Mouse (Mus musculus): ENCODE data around the gene AI661453.

Gene AI661453

DNA sequence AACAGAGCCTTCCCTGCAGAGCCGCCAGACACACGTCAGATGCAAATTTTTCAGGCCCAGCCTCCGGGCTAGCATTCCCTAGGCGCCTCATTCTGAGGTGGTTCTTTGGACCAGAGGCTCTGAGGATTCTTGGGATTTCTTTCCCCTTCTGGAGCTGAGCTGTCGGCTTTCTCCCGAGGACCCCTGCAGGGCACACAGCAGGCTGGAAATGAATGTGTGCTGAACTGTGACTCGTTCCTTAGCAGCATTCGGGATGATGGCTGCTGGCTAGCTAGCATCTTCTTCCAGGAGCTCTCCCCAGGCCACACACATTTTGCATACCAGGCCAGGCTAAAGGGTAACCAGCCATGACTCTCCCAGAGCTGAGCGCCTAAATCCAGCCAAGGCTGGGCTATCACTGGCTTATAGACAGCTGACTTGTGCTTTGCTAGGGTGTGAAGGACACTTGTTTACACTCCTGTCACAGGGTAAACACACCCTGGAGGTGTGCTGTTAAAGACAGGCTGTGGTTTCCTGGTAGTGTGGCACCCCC, 4.0 kb downstream of the AI661453 start:
- no peak for DNase-seq (ENCODE audit: low spot score in 2 of 2)

DNA sequence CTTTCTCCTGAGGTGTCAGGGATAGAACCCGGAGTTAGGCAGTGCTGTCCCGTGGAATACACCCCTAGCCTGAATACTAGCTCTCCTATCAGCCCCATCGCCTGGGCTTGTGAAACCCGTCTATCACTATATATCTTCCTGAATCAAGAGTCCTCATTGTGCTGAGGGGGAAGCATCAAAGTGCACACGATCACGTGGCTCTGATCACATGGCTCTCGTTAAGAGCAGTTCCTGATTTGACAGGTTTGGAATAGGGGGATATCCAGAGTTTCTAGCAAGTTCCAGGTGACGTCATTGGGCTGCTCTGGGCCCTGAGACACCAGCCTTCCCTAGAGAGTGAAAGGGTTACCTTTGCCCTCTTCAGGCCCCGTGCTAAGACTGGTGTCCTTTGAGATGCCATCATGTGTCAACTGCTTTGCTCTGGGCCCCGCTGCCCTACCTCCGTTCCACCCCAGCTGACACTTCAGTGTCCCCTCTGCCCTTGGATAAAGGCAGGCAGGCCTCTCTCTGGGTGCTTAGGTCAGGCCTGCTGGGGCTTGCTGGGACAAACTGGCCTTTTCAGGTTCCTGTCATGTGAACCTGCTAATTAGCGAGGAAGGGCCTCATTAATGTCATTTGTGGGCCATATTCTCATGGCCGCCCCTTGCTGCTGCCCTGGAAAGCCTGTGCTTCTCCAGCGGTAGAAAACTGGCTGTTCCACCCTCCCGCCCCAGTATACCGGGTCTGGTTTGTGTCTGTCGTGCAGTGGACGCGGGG, 5.1 kb downstream of the AI661453 start:
- no peak for DNase-seq (ENCODE audit: low spot score in 2 of 2)

DNA sequence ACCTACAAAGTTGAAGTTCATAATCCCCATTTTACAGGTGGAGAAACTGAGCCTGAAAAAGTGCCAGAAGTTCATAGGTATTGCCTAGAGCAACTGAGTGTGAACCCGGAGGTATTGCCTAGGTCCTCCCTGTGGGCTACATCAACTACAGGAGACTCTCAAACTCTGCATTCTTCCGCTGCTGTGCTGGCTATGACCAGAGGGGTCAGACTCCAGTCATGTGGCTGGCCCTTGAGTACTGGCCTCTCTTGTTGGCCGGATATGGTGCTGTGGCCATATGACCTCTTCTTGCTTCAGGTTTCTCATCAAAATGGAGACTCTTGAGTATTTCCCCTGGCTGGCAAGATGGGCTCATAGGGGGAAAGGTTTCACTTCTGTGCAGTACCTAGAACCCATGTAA, 5.9 kb downstream of the AI661453 start:
- DNase-seq (ENCODE audit: low spot score in 2 of 2): no peak

- DNase-seq (ENCODE audit: low spot score in 2 of 2): no peak
Measured at GRCm38 (mm10) chr17:47444113-47444512, 7.7 kb downstream of the AI661453 start.

- DNase-seq (ENCODE audit: low spot score in 2 of 2): no peak
Measured at GRCm38 (mm10) chr17:47445518-47445917, 9.1 kb downstream of the AI661453 start.

- no peak for DNase-seq (ENCODE audit: low spot score in 2 of 2)
Measured at GRCm38 (mm10) chr17:47446025-47446424, 9.6 kb downstream of the AI661453 start.

DNA sequence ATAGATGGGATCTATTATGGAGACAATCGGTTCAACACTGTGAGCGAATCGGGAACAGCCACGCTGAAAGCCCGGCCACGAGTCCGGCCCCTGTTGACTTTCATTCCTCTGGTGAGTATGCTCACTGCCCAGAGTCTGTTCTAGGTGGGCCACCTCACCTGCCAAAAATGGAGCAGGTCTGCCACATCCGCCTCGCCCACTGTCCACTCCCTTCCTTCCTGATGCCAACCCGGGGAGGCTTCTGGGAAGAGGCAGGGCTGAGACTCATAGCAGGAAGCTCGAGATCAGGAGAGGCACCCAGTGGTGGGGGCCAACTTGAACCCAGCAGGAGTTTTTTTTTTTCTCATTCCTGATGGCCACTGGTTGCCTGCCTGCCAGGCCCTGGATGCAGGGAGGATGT, 10.1 kb downstream of the AI661453 start:
- DNase-seq (ENCODE audit: low spot score in 2 of 2): no peak

- DNase-seq (ENCODE audit: low spot score in 2 of 2): no peak
Measured at GRCm38 (mm10) chr17:47448523-47449372, 12.3 kb downstream of the AI661453 start.

GRCm38 (mm10) chr17:47449432-47449831, 13.0 kb downstream of the AI661453 start:
- no peak for DNase-seq (ENCODE audit: low spot score in 2 of 2)

- no peak for DNase-seq (ENCODE audit: low spot score in 2 of 2)
Measured at GRCm38 (mm10) chr17:47450239-47450638, 13.8 kb downstream of the AI661453 start.

- no peak for DNase-seq (ENCODE audit: low spot score in 2 of 2)
Measured at GRCm38 (mm10) chr17:47450880-47451565, 14.6 kb downstream of the AI661453 start.

DNA sequence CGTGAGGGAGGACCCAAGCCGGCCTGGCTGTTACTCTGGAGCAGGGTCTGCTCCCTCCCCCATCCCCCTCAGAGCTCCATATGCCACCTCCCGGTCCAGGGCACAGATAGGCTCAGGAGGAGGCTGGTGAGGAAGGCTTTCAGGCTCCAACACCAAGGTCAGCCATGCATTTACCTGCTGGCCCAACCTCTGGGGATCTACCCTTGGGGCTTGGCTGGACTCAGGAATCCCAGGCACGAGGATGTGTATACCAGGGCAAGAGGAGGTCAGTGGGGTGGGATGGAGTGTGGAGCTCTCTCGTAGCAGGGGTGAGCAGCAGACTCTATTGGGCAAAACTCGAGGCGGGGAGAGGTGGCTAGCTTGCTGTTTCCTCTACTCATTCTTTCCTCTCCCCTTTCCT, 16.5 kb downstream of the AI661453 start:
- DNase-seq (ENCODE audit: low spot score in 2 of 2): no peak

GRCm38 (mm10) chr17:47454675-47455074, 18.3 kb downstream of the AI661453 start:
- no peak for DNase-seq (ENCODE audit: low spot score in 2 of 2)

GRCm38 (mm10) chr17:47458310-47458709, 21.9 kb downstream of the AI661453 start:
- DNase-seq (ENCODE audit: low spot score in 2 of 2): no peak

GRCm38 (mm10) chr17:47458936-47459335, 22.5 kb downstream of the AI661453 start:
- no peak for DNase-seq (ENCODE audit: low spot score in 2 of 2)

GRCm38 (mm10) chr17:47459341-47459919, 23.0 kb downstream of the AI661453 start:
- DNase-seq (ENCODE audit: low spot score in 2 of 2): no peak

- DNase-seq (ENCODE audit: low spot score in 2 of 2): no peak
Measured at GRCm38 (mm10) chr17:47461688-47462087, 25.3 kb downstream of the AI661453 start.

- DNase-seq (ENCODE audit: low spot score in 2 of 2): no peak
Measured at GRCm38 (mm10) chr17:47462209-47462608, 25.8 kb downstream of the AI661453 start.

DNA sequence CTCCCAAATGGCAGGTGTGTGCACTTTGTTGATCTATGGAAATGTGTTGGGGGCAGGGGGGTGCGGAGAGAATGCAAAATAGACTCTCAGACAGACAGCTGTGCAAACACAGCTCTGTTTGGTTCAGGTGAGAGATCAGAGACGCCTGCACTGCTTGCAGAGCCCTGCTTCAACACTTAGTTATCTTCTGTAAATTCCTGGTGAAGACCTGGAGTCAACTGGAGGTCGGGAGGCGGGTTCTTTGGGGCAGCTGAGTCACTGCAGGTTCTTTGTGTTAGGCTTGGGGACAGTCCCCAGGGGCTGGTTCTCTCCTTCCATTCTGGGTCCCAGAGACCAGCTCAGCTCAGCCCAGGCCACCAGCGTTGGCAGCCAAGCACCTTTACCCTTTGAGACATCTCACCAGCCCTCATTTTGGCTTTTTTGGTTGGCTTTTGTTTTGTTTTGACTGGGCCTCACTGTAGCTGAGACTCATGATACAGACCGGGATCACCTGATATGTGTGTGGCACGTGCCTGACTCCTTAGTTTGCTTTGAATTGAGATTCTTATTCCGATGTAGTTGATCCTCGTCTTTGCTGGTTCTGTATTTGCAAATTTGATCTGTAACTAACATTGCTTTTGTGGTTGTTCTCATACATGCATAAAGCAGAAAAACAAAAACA, 26.4 kb downstream of the AI661453 start:
- no peak for DNase-seq (ENCODE audit: low spot score in 2 of 2)

DNA sequence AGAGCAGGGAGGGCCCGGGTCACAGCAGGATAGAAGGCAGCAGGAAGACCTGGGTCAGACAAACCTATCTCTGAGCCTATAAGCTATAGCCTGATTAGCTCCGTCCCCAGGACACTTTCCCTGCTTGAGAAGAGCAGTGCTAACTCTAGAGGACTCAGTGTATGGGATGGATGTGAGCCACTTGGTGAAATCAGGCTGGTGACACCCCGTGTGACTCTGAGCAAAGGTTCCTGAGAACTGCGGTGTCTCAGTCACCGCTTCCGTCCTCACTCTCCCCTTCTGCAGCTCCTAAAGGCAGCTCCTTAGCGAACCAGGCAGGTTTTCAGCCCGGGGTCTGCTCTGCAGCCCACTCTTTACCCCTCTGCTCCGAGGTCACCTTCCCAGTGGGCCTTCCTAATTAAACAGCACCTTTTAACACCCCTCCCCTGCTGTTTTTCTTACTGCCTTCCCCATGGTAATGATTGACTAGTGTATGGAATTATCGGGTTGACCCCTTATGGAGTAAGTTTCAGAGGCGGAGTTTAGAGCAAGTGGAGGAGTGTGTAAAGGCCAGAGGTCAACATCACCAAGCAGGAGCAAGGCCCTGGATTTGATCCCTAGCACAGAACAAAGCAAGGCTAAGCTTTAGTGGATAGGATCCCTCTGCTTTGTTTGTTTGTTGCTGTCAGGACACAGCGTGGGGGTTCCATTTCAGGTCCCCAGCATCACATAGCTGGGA, 28.0 kb downstream of the AI661453 start:
- no peak for DNase-seq (ENCODE audit: low spot score in 2 of 2)

DNA sequence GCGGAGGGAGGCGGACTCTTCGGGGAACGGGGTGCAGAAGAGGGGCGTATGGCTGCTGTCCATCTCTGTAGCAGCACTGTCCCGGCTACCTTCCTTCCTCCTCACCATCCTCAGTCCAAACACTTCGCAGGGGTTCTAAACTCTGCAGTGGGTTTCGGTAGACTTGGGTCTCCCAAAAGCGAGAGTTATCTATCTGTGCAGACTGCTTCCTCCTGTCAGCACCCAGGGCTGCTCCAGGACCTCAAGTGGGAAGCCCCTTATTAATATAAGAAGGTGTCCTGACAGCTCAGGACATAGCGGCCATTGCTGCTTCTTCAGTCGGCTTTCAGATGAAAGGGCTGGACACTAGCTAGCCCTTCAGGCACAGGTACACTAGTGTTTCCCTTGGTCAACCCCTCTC, 28.6 kb downstream of the AI661453 start:
- DNase-seq (ENCODE audit: low spot score in 2 of 2): no peak
